Mouse (Mus musculus) liver, embryonic 12.5 days (tissue): Measurements from ENCODE around the gene Olfr1484. TPM values are rescaled to one million over a fixed set of nuclear protein-coding genes. Genes with fewer than 3 reads are reported as not detected.
"Not testable (repeated sequence)": the region's sequence is repeated elsewhere in the genome, so short reads cannot be mapped to it uniquely, and the experiment has no call there.

Experiments
- ATAC-seq: fragments of 200-750 bp; cut with Nextera tagmentation; 2 replicates; pipeline ENCODE4 v1.8.0; 2017; ENCODE audit warnings: moderate number of reproducible peaks, mild to moderate bottlenecking, moderate library complexity
- H3K27ac ChIP-seq: fragments of 300-500 bp; sonication (generic); 2 replicates; pipeline ENCODE4 v1.5.1; 2016; ENCODE audit warnings: mild to moderate bottlenecking
- H3K27me3 ChIP-seq: fragments of 300-500 bp; sonication (generic); replicated peaks from 2 replicates; pipeline ENCODE4 v1.6.1; 2016; ENCODE audit warnings: mild to moderate bottlenecking, moderate library complexity
- H3K36me3 ChIP-seq: fragments of 300-500 bp; sonication (generic); 2 replicates; pipeline ENCODE4 v1.6.1; 2016; ENCODE audit warnings: mild to moderate bottlenecking, moderate library complexity
- H3K4me1 ChIP-seq: fragments of 300-500 bp; sonication (generic); 2 replicates; pipeline ENCODE4 v1.6.1; 2016
- H3K4me2 ChIP-seq: fragments of 300-500 bp; sonication (generic); 2 replicates; pipeline ENCODE4 v1.6.1; 2016; ENCODE audit warnings: mild to moderate bottlenecking, moderate library complexity
- H3K4me3 ChIP-seq: fragments of 300-500 bp; sonication (generic); 2 replicates; pipeline ENCODE4 v1.5.1; 2016; ENCODE audit warnings: mild to moderate bottlenecking, moderate library complexity
- H3K9ac ChIP-seq: fragments of 300-500 bp; sonication (generic); 2 replicates; pipeline ENCODE4 v1.6.1; 2016; ENCODE audit warnings: mild to moderate bottlenecking, moderate library complexity
- H3K9me3 ChIP-seq: fragments of 300-500 bp; sonication (generic); replicated peaks from 2 replicates; pipeline ENCODE4 v1.6.1; 2016; ENCODE audit warnings: mild to moderate bottlenecking, moderate library complexity
- WGBS: fragments of 180-500 bp; shearing (Covaris S2); methylation state at CpG from one replicate; pipeline ENCODE4 v1.1.7; 2016; ENCODE audit not compliant: insufficient replicate concordance; 5-methylcytosine and 5-hydroxymethylcytosine counted together
- microRNA-seq: library from miRNA; unstranded; fragments of <30 nt; microRNA quantifications from one replicate; pipeline ENCODE4, GENCODE M21; 2017
- polyA plus RNA-seq: library from polyadenylated mRNA; unstranded; fragments of >200 nt; fragmentation: Nextera tagmentation; extraction: Ambion mirVana; gene quantifications from 2 replicates; pipeline ENCODE4 v1.2.1, GENCODE M21; 2016

Gene Olfr1484
- polyA plus RNA-seq, result not detected in 2 replicates

DNA sequence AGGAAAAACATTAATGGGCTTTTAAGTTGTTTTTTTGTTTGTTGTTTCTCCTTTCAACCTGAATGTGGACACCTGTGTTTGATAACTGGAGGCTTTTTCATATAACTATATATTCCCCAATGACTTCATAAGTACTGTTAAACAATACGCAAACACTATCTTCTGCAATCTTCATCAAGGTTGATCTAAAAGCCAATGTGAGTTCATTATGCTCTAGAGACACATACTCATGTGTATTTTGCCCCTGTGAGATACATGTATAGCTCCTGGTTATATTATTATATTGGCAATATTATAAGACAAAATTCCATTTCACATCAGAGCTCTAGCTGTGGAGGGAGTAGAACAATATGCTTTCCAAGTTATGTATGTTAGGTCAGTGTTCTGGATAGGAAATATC, at the start of gene Olfr1484:
Gene Olfr1484, plus strand, starts transcription at position 301 of the 400 bp plus-strand sequence.
- H3K9ac ChIP-seq, result no peak within 1 kb of the TSS
- H3K4me2 ChIP-seq, result no peak within 1 kb of the TSS
- no peaks in the 10 kb centered on the region for H3K36me3 ChIP-seq
- H3K9me3 ChIP-seq, result no peaks in the 10 kb centered on the region
- no peak for ATAC-seq
- H3K27me3 ChIP-seq, result no peaks in the 10 kb centered on the region
- no peaks in the 10 kb centered on the region for H3K4me1 ChIP-seq
- WGBS, result 69% methylated on average over 1 of the region's 1 CpGs
- no peak within 1 kb of the TSS for H3K4me3 ChIP-seq
- no peak within 1 kb of the TSS for H3K27ac ChIP-seq

- not testable (repeated sequence) for H3K27me3 ChIP-seq, H3K27ac ChIP-seq, H3K4me3 ChIP-seq, H3K36me3 ChIP-seq, H3K4me1 ChIP-seq, H3K4me2 ChIP-seq, H3K9ac ChIP-seq, H3K9me3 ChIP-seq, ATAC-seq
- 78% methylated on average over 2 of the region's 2 CpGs for WGBS
Measured at GRCm38 (mm10) chr19:13617075-13617474, 33.8 kb downstream of the Olfr1484 start, which contains the start of gene Olfr1487. Olfr1487 (plus strand) TSS chr19:13617375.

GRCm38 (mm10) chr19:13631321-13631720, 48.0 kb downstream of the Olfr1484 start, which contains the start of gene Olfr1489:
Olfr1489 (plus strand) TSS chr19:13631621.
- WGBS, result 77% methylated on average over 1 of the region's 1 CpGs
- no peak within 1 kb of the TSS for H3K4me2 ChIP-seq
- no peak within 1 kb of the TSS for H3K27ac ChIP-seq
- H3K4me3 ChIP-seq, result no peak within 1 kb of the TSS
- no peak within 1 kb of the TSS for H3K9ac ChIP-seq
- H3K4me1 ChIP-seq, result no peaks in the 10 kb centered on the region
- ATAC-seq, result no peak
- H3K36me3 ChIP-seq, result no peaks in the 10 kb centered on the region
- no peaks in the 10 kb centered on the region for H3K9me3 ChIP-seq
- no peaks in the 10 kb centered on the region for H3K27me3 ChIP-seq

Small RNA genes lying within 50 kb of the gene (microRNA-seq; reads per million reads assigned to microRNA genes)
- gene Gm22323, result not detected
- not detected for gene Gm23931

Other genes starting within 250 kb of the Olfr1484 start
- gene Olfr1466, start 244.6 kb upstream of the Olfr1484 start, polyA plus RNA-seq, result not detected in 2 replicates
- gene Olfr1467, start 221.3 kb upstream of the Olfr1484 start, polyA plus RNA-seq, result not detected in 2 replicates
- not detected in 2 replicates for gene Olfr1469, start 175.7 kb upstream of the Olfr1484 start, polyA plus RNA-seq
- gene Olfr1471, start 140.1 kb upstream of the Olfr1484 start, polyA plus RNA-seq, result not detected in 2 replicates
- not detected in 2 replicates for gene Olfr1472, start 127.4 kb upstream of the Olfr1484 start, polyA plus RNA-seq
- gene Olfr1474, start 113.9 kb upstream of the Olfr1484 start, polyA plus RNA-seq, result not detected in 2 replicates
- gene Olfr1475, start 103.3 kb upstream of the Olfr1484 start, polyA plus RNA-seq, result not detected in 2 replicates
- gene Olfr1477, start 83.0 kb upstream of the Olfr1484 start, polyA plus RNA-seq, result not detected in 2 replicates
- not detected in 2 replicates for gene Olfr1480, start 55.6 kb upstream of the Olfr1484 start, polyA plus RNA-seq
- not detected in 2 replicates for gene Olfr1487, start 33.9 kb downstream of the Olfr1484 start, polyA plus RNA-seq
- not detected in 2 replicates for gene Olfr1489, start 48.1 kb downstream of the Olfr1484 start, polyA plus RNA-seq
- not detected in 2 replicates for gene Olfr1490, start 67.6 kb downstream of the Olfr1484 start, polyA plus RNA-seq
- gene Olfr1491, start 113.8 kb downstream of the Olfr1484 start, polyA plus RNA-seq, result not detected in 2 replicates
- not detected in 2 replicates for gene Olfr1493-ps1, start 139.8 kb downstream of the Olfr1484 start, polyA plus RNA-seq
- gene Olfr1494, start 156.2 kb downstream of the Olfr1484 start, polyA plus RNA-seq, result not detected in 2 replicates
- not detected in 2 replicates for gene Olfr1495, start 181.1 kb downstream of the Olfr1484 start, polyA plus RNA-seq
- gene Olfr1496, start 194.4 kb downstream of the Olfr1484 start, polyA plus RNA-seq, result not detected in 2 replicates
- not detected in 2 replicates for gene Olfr1497, start 214.7 kb downstream of the Olfr1484 start, polyA plus RNA-seq
- not detected in 2 replicates for gene Olfr1499, start 235.9 kb downstream of the Olfr1484 start, polyA plus RNA-seq
- not detected in 2 replicates for gene Olfr1500, start 247.0 kb downstream of the Olfr1484 start, polyA plus RNA-seq